Mouse (Mus musculus) heart, embryonic 11.5 days (tissue): ENCODE data around the gene Cebpg. TPM values are rescaled to one million over a fixed set of nuclear protein-coding genes. Genes with fewer than 3 reads are reported as not detected.

ENCODE experiments used
- ATAC-seq: fragments of 200-750 bp; cut with Nextera tagmentation; replicated peaks from 2 replicates; pipeline ENCODE4 v1.8.0; 2017; ENCODE audit warnings: moderate library complexity; ENCODE audit not compliant: insufficient number of reproducible peaks, low FRiP score, low TSS enrichment
- H3K27ac ChIP-seq: fragments of 300-500 bp; sonication (generic); 2 replicates; pipeline ENCODE4 v1.5.1; 2014; ENCODE audit warnings: mild to moderate bottlenecking, low read depth, low read length
- H3K27me3 ChIP-seq: fragments of 300-500 bp; sonication (generic); 2 replicates; pipeline ENCODE4 v1.6.1; 2014; ENCODE audit warnings: mild to moderate bottlenecking, low read length, mixed read lengths; ENCODE audit not compliant: control insufficient read depth, insufficient read depth
- H3K36me3 ChIP-seq: fragments of 300-500 bp; sonication (generic); 2 replicates; pipeline ENCODE4 v1.6.1; 2014; ENCODE audit warnings: mild to moderate bottlenecking, low read length, moderate library complexity, mixed read lengths; ENCODE audit not compliant: control insufficient read depth, insufficient read depth
- H3K4me1 ChIP-seq: fragments of 300-500 bp; sonication (generic); 2 replicates; pipeline ENCODE4 v1.6.1; 2014; ENCODE audit warnings: low read length; ENCODE audit not compliant: control insufficient read depth, insufficient read depth
- H3K4me2 ChIP-seq: fragments of 300-500 bp; sonication (generic); 2 replicates; pipeline ENCODE4 v1.6.1; 2014; ENCODE audit warnings: mild to moderate bottlenecking, moderate library complexity
- H3K4me3 ChIP-seq: fragments of 300-500 bp; sonication (generic); 2 replicates; pipeline ENCODE4 v1.5.1; 2014; ENCODE audit warnings: low read depth, low read length
- H3K9ac ChIP-seq: fragments of 300-500 bp; sonication (generic); 2 replicates; pipeline ENCODE4 v1.6.1; 2014; ENCODE audit warnings: mild to moderate bottlenecking, low read depth, low read length, moderate library complexity
- H3K9me3 ChIP-seq: fragments of 300-500 bp; sonication (generic); replicated peaks from 2 replicates; pipeline ENCODE4 v1.6.1; 2016; ENCODE audit warnings: low read length; ENCODE audit not compliant: control insufficient read depth
- WGBS: fragments of 180-500 bp; shearing (Covaris S2); extraction: QIAGEN DNeasy Blood & Tissue Kit; methylation state at CpG from one replicate; pipeline ENCODE4 v1.1.7; 2014; ENCODE audit not compliant: insufficient replicate concordance; 5-methylcytosine and 5-hydroxymethylcytosine counted together
- polyA plus RNA-seq: library from polyadenylated mRNA; unstranded; fragments of >200 nt; fragmentation: Nextera tagmentation; extraction: Ambion mirVana; gene quantifications from 2 replicates; pipeline ENCODE4 v1.2.1, GENCODE M21; 2014

Gene Cebpg
- polyA plus RNA-seq, 1 experiment from 2014 or later = 16.1 TPM

DNA sequence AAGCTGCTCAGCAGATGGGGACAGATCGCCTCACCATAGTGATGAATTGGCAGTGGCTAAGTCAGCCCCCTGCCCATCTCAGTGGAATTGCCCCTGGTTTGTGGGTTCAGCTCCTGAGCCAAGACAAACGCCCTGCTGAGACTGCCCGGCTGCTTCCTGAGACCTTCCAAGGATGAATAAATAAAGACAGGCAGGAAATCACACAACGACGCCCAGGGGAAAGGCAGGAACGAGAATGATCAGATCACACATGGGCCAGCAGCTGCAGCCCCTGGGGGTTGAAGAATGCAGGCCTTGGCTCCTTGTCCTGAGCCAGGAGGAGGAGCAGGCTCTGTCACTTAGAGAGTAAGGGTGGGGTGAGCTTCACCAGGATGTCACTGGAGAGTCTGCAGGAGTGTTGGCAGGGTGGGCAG lies 21.2 kb downstream of the Cebpg start:
- no peak for ATAC-seq
- WGBS = 54% methylated on average over 6 of the region's 6 CpGs

GRCm38 (mm10) chr7:35030567-35030966 lies 25.8 kb downstream of the Cebpg start:
- H3K9me3 ChIP-seq = no peaks in the 10 kb centered on the region
- no peak overlapping the region for H3K4me2 ChIP-seq
- H3K4me3 ChIP-seq = no peak overlapping the region
- H3K27ac ChIP-seq = no peak overlapping the region
- no peaks in the 10 kb centered on the region for H3K27me3 ChIP-seq
- H3K9ac ChIP-seq = no peak overlapping the region
- peaks cover 2% of the 10 kb centered on the region; the same call in 1 of the 2 replicates for H3K36me3 ChIP-seq
- 82% methylated on average over 6 of the region's 6 CpGs for WGBS
- ATAC-seq = no peak
- H3K4me1 ChIP-seq = 0 out of 2 replicates have a peak, but pooled peaks cover 5% of the 10 kb centered on the region

More for the DNA sequence above, 21.2 kb downstream of the Cebpg start:
- Histone ChIP-seq H3K4me2 (no peak overlapping the region), H3K27ac (no peak overlapping the region), H3K9ac (no peak overlapping the region), H3K36me3 (peaks cover 2% of the 10 kb centered on the region; the same call in 1 of the 2 replicates), H3K4me1 (0 out of 2 replicates have a peak, but pooled peaks cover 5% of the 10 kb centered on the region), H3K9me3 (no peaks in the 10 kb centered on the region), H3K27me3 (no peaks in the 10 kb centered on the region), H3K4me3 (no peak overlapping the region)

GRCm38 (mm10) chr7:35029648-35030047 lies 26.7 kb downstream of the Cebpg start:
- no peaks in the 10 kb centered on the region for H3K27me3 ChIP-seq
- H3K4me3 ChIP-seq = no peak overlapping the region
- no peaks in the 10 kb centered on the region for H3K4me1 ChIP-seq
- ATAC-seq = no peak
- H3K9ac ChIP-seq = no peak overlapping the region
- H3K4me2 ChIP-seq = no peak overlapping the region
- peaks cover 2% of the 10 kb centered on the region; the same call in 1 of the 2 replicates for H3K36me3 ChIP-seq
- H3K27ac ChIP-seq = no peak overlapping the region
- H3K9me3 ChIP-seq = no peaks in the 10 kb centered on the region
- 79% methylated on average over 3 of the region's 3 CpGs for WGBS

- Histone ChIP-seq H3K27ac (no peak overlapping the region), H3K4me2 (no peak overlapping the region), H3K9me3 (no peaks in the 10 kb centered on the region), H3K27me3 (no peaks in the 10 kb centered on the region), H3K4me3 (no peak overlapping the region), H3K36me3 (no peaks in the 10 kb centered on the region), H3K4me1 (no peaks in the 10 kb centered on the region), H3K9ac (no peak overlapping the region)
- no peak for ATAC-seq
- WGBS = 73% methylated on average over 5 of the region's 5 CpGs
Observed at GRCm38 (mm10) chr7:35029228-35029627, 27.1 kb downstream of the Cebpg start.

DNA sequence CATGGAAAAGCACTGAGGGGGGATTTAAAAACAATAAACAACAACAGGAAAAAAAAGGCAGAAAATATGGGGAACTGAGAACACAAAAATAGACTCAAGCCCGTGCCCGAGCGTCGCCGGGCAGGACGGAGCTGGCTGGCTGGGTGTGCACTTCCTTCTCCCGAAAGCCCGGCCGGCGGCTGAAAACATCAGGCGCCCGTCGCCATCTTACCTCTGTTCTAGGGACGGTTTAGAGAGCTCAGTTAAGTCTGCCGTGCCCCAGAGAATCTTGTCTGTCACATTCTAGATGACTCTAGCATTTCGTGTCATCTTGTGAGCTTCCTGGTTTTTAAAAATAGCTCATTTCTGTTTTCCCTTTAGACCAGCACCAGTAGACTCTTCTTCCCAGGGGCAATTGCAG lies 27.8 kb downstream of the Cebpg start:
- Histone ChIP-seq H3K27me3 (no peaks in the 10 kb centered on the region), H3K36me3 (no peaks in the 10 kb centered on the region), H3K27ac (no peak overlapping the region), H3K9me3 (no peaks in the 10 kb centered on the region), H3K4me2 (no peak overlapping the region), H3K4me3 (no peak overlapping the region), H3K4me1 (no peaks in the 10 kb centered on the region), H3K9ac (no peak overlapping the region)
- no peak for ATAC-seq
- 82% methylated on average over 16 of the region's 16 CpGs for WGBS

GRCm38 (mm10) chr7:35027801-35028420 lies 28.5 kb downstream of the Cebpg start:
- Histone ChIP-seq H3K27ac (no peak overlapping the region), H3K9ac (no peak overlapping the region), H3K36me3 (no peaks in the 10 kb centered on the region), H3K27me3 (no peaks in the 10 kb centered on the region), H3K4me1 (no peaks in the 10 kb centered on the region), H3K4me2 (no peak overlapping the region), H3K9me3 (no peaks in the 10 kb centered on the region), H3K4me3 (no peak overlapping the region)
- WGBS = 72% methylated on average over 9 of the region's 9 CpGs
- ATAC-seq = no peak

- no peak overlapping the region for H3K4me3 ChIP-seq
- no peaks in the 10 kb centered on the region for H3K27me3 ChIP-seq
- no peak overlapping the region for H3K27ac ChIP-seq
- H3K36me3 ChIP-seq = no peaks in the 10 kb centered on the region
- H3K9me3 ChIP-seq = no peaks in the 10 kb centered on the region
- H3K4me2 ChIP-seq = no peak overlapping the region
- no peak for ATAC-seq
- no peak overlapping the region for H3K9ac ChIP-seq
- WGBS = 72% methylated on average over 3 of the region's 3 CpGs
- 0 out of 2 replicates have a peak, but pooled peaks cover 2% of the 10 kb centered on the region for H3K4me1 ChIP-seq
Observed at GRCm38 (mm10) chr7:35026838-35027291, 29.5 kb downstream of the Cebpg start.

GRCm38 (mm10) chr7:35026276-35026630 lies 30.1 kb downstream of the Cebpg start:
- 77% methylated on average over 4 of the region's 4 CpGs for WGBS

More at GRCm38 (mm10) chr7:35026276-35026630, 30.1 kb downstream of the Cebpg start:
- no peak for ATAC-seq
- Histone ChIP-seq H3K36me3 (no peaks in the 10 kb centered on the region), H3K27me3 (no peaks in the 10 kb centered on the region), H3K27ac (no peak overlapping the region), H3K4me2 (no peak overlapping the region), H3K9ac (no peak overlapping the region), H3K4me1 (0 out of 2 replicates have a peak, but pooled peaks cover 2% of the 10 kb centered on the region), H3K9me3 (no peaks in the 10 kb centered on the region), H3K4me3 (no peak overlapping the region)
